Mouse (Mus musculus) kidney, embryonic 16.5 days (tissue): ENCODE measurements at regions not wholly inside any gene's neighbourhood (a gene's known extent, or its start where the extent isn't known, plus 50 kb on each side); places are given as distances from the start of the nearest gene placed in this dataset.

Experiments
- ATAC-seq: fragments of 200-750 bp; cut with Nextera tagmentation; 2 replicates; pipeline ENCODE4 v1.8.0; 2017; ENCODE audit warnings: moderate TSS enrichment; ENCODE audit not compliant: low FRiP score, low TSS enrichment
- H3K27ac ChIP-seq: fragments of 300-500 bp; sonication (generic); 2 replicates; pipeline ENCODE4 v1.5.1; 2014; ENCODE audit warnings: low read length
- H3K27me3 ChIP-seq: fragments of 300-500 bp; sonication (generic); 2 replicates; pipeline ENCODE4 v1.6.1; 2014; ENCODE audit warnings: low read length, control low read depth, mixed read lengths; ENCODE audit not compliant: insufficient read depth
- H3K36me3 ChIP-seq: fragments of 300-500 bp; sonication (generic); 2 replicates; pipeline ENCODE4 v1.6.1; 2014; ENCODE audit warnings: low read length, control low read depth, mixed read lengths; ENCODE audit not compliant: insufficient read depth
- H3K4me1 ChIP-seq: fragments of 300-500 bp; sonication (generic); 2 replicates; pipeline ENCODE4 v1.6.1; 2014; ENCODE audit warnings: low read length, control low read depth, mixed read lengths; ENCODE audit not compliant: insufficient read depth
- H3K4me2 ChIP-seq: fragments of 300-500 bp; sonication (generic); replicated peaks from 2 replicates; pipeline ENCODE4 v1.6.1; 2014; ENCODE audit warnings: low read depth, low read length
- H3K4me3 ChIP-seq: fragments of 300-500 bp; sonication (generic); 2 replicates; pipeline ENCODE4 v1.5.1; 2014; ENCODE audit warnings: mild to moderate bottlenecking, low read length
- H3K9ac ChIP-seq: fragments of 300-500 bp; sonication (generic); replicated peaks from 2 replicates; pipeline ENCODE4 v1.6.1; 2014; ENCODE audit warnings: low read length
- H3K9me3 ChIP-seq: fragments of 300-500 bp; sonication (generic); 2 replicates; pipeline ENCODE4 v1.6.1; 2016; ENCODE audit warnings: low read length, control low read depth
- WGBS: fragments of 180-500 bp; shearing (Covaris S2); extraction: QIAGEN DNeasy Blood & Tissue Kit; methylation state at CpG from one replicate; pipeline ENCODE4 v1.1.7; 2014; 5-methylcytosine and 5-hydroxymethylcytosine counted together

DNA sequence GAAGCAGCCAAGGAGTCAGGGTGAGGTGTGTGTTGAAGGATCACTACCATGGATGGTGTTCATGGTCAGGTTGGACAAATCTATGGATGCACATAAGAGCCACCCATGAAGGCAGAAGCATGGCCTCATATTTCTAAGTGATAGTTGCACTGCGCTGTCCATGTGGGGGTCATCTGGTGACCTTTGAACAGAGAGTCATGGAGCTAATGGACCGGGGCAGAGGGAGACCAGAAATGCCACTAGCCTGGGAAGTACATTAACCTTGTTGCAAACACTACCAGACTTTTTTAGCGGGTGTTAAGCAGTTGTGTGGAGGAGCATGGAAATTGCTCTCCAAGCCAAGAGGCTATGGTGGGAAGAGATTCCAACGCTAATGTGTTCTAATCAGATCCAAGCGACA is 190.1 kb upstream of the Prox1 start:
- no peak for ATAC-seq

GRCm38 (mm10) chr1:190357779-190358178 is 187.3 kb upstream of the Prox1 start:
- no peaks in the 10 kb centered on the region for H3K4me1 ChIP-seq
- no peak overlapping the region for H3K4me3 ChIP-seq
- H3K27me3 ChIP-seq: no peaks in the 10 kb centered on the region
- H3K27ac ChIP-seq: no peak overlapping the region
- ATAC-seq: peak; percentile 91
- H3K9ac ChIP-seq: no peak overlapping the region
- no peaks in the 10 kb centered on the region for H3K36me3 ChIP-seq
- WGBS: 60% methylated on average over 5 of the region's 5 CpGs
- no peaks in the 10 kb centered on the region for H3K9me3 ChIP-seq
- no peak overlapping the region for H3K4me2 ChIP-seq

More for the DNA sequence above, 190.1 kb upstream of the Prox1 start:
- H3K4me1 ChIP-seq: no peaks in the 10 kb centered on the region; the same call in 1 of the 2 replicates
- no peaks in the 10 kb centered on the region for H3K36me3 ChIP-seq
- H3K27me3 ChIP-seq: no peaks in the 10 kb centered on the region
- 59% methylated on average over 5 of the region's 5 CpGs for WGBS
- H3K27ac ChIP-seq: no peak overlapping the region
- no peak overlapping the region for H3K4me3 ChIP-seq
- H3K9me3 ChIP-seq: no peaks in the 10 kb centered on the region
- no peak overlapping the region for H3K9ac ChIP-seq
- no peak overlapping the region for H3K4me2 ChIP-seq

- Histone ChIP-seq H3K27me3 (no peaks in the 10 kb centered on the region), H3K9ac (no peak overlapping the region), H3K36me3 (no peaks in the 10 kb centered on the region), H3K4me1 (no peaks in the 10 kb centered on the region), H3K9me3 (no peaks in the 10 kb centered on the region), H3K27ac (no peak overlapping the region), H3K4me3 (no peak overlapping the region), H3K4me2 (no peak overlapping the region)
- 63% methylated on average over 5 of the region's 5 CpGs for WGBS
- no peak for ATAC-seq
Measured at GRCm38 (mm10) chr1:190347610-190348009, 177.1 kb upstream of the Prox1 start.

- 64% methylated on average over 8 of the region's 8 CpGs for WGBS
- no peak for ATAC-seq
- Histone ChIP-seq H3K27me3 (no peaks in the 10 kb centered on the region), H3K4me1 (no peaks in the 10 kb centered on the region), H3K27ac (no peak overlapping the region), H3K4me2 (no peak overlapping the region), H3K36me3 (no peaks in the 10 kb centered on the region), H3K4me3 (no peak overlapping the region), H3K9me3 (no peaks in the 10 kb centered on the region), H3K9ac (no peak overlapping the region)
Measured at GRCm38 (mm10) chr1:190340715-190341114, 170.2 kb upstream of the Prox1 start.

DNA sequence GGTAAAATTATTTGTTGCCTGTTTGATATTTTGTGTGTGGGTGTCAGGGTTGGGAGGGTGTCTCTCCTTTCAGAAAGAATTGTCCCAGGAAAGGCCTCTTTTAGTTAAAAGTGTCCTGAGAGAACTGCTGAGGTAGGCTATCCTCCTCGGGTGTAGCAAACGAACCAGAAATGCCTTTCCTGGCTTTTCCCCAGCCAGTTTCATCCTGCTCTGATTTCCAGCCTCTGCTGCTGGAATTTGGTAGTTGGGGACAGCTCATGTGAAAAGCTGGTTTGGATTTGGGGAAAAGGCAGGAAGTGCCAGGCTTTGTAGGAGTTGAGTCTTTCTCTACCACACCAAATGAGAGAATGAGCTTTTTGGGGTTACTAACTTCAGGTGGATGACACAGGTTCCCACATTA is 164.0 kb upstream of the Prox1 start:
- Histone ChIP-seq H3K27me3 (no peaks in the 10 kb centered on the region), H3K4me2 (no peak overlapping the region), H3K9me3 (no peaks in the 10 kb centered on the region), H3K4me1 (no peaks in the 10 kb centered on the region), H3K36me3 (no peaks in the 10 kb centered on the region), H3K4me3 (no peak overlapping the region), H3K27ac (no peak overlapping the region), H3K9ac (no peak overlapping the region)
- WGBS: 23% methylated on average over 2 of the region's 2 CpGs
- no peak for ATAC-seq

DNA sequence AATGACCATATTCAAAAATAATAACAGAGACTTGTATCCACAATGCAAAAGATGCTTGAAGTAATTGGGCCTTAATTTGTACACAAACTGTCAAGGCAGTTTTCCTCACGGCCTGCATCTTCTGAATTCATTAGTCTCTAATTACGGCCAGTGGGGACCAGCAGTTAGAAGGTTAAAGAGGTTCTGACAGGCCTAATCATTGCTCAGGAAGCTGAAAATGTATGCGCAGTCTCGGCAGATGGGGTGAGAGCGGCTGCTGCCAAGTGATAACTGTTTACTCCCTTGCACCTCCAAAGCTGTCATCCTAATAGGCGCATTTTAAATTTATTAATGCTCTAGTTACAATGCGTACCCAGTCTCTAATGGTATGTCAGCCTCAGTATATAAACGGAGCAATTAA is 163.5 kb upstream of the Prox1 start:
- no peaks in the 10 kb centered on the region for H3K27me3 ChIP-seq
- no peak overlapping the region for H3K4me3 ChIP-seq
- 48% methylated on average over 8 of the region's 8 CpGs for WGBS
- no peaks in the 10 kb centered on the region for H3K9me3 ChIP-seq
- no peak overlapping the region for H3K4me2 ChIP-seq
- no peak for ATAC-seq
- no peaks in the 10 kb centered on the region for H3K4me1 ChIP-seq
- no peaks in the 10 kb centered on the region for H3K36me3 ChIP-seq
- no peak overlapping the region for H3K27ac ChIP-seq
- H3K9ac ChIP-seq: no peak overlapping the region

GRCm38 (mm10) chr1:190332001-190332400 is 161.5 kb upstream of the Prox1 start:
- 60% methylated on average over 3 of the region's 3 CpGs for WGBS
- H3K4me1 ChIP-seq: no peaks in the 10 kb centered on the region
- no peaks in the 10 kb centered on the region for H3K9me3 ChIP-seq
- H3K27ac ChIP-seq: no peak overlapping the region
- no peak overlapping the region for H3K4me3 ChIP-seq
- no peaks in the 10 kb centered on the region for H3K36me3 ChIP-seq
- no peak for ATAC-seq
- no peak overlapping the region for H3K9ac ChIP-seq
- no peaks in the 10 kb centered on the region for H3K27me3 ChIP-seq
- H3K4me2 ChIP-seq: no peak overlapping the region

GRCm38 (mm10) chr1:190324562-190324961 is 154.0 kb upstream of the Prox1 start:
- Histone ChIP-seq H3K27ac (no peak overlapping the region), H3K9ac (no peak overlapping the region), H3K4me1 (no peaks in the 10 kb centered on the region), H3K9me3 (no peaks in the 10 kb centered on the region), H3K36me3 (no peaks in the 10 kb centered on the region), H3K27me3 (no peaks in the 10 kb centered on the region), H3K4me2 (no peak overlapping the region), H3K4me3 (no peak overlapping the region)
- no peak for ATAC-seq
- 79% methylated on average over 6 of the region's 6 CpGs for WGBS

DNA sequence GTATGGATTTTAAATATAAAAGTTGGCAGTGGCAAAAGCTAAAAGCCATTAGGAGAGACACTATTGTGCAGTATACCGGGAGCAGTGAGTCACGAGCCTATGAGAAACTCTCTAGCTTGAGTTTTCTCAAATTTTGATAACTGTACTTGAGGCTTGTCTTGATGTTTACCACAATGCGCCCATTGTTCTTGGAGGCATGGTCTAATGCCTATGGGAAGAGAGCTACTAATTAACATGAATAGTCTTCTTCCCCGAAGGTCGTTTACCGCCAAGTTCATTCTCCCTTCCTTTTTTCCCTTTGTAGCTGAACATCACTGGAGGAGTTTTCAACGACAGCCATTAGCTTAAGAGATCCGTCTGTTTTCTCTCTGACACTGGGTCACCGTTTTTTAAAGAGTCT is 153.2 kb upstream of the Prox1 start:
- Histone ChIP-seq H3K9me3 (no peaks in the 10 kb centered on the region), H3K4me1 (no peaks in the 10 kb centered on the region), H3K36me3 (no peaks in the 10 kb centered on the region), H3K9ac (no peak overlapping the region), H3K4me2 (no peak overlapping the region), H3K27me3 (no peaks in the 10 kb centered on the region), H3K4me3 (no peak overlapping the region), H3K27ac (no peak overlapping the region)
- ATAC-seq: no peak
- 54% methylated on average over 9 of the region's 9 CpGs for WGBS

GRCm38 (mm10) chr1:190316175-190316574 is 145.7 kb upstream of the Prox1 start:
- Histone ChIP-seq H3K9ac (no peak overlapping the region), H3K4me3 (no peak overlapping the region), H3K27ac (no peak overlapping the region), H3K4me2 (no peak overlapping the region), H3K4me1 (no peaks in the 10 kb centered on the region), H3K27me3 (no peaks in the 10 kb centered on the region), H3K9me3 (no peaks in the 10 kb centered on the region), H3K36me3 (no peaks in the 10 kb centered on the region)
- peak; percentile 80 for ATAC-seq
- WGBS: 53% methylated on average over 5 of the region's 5 CpGs

DNA sequence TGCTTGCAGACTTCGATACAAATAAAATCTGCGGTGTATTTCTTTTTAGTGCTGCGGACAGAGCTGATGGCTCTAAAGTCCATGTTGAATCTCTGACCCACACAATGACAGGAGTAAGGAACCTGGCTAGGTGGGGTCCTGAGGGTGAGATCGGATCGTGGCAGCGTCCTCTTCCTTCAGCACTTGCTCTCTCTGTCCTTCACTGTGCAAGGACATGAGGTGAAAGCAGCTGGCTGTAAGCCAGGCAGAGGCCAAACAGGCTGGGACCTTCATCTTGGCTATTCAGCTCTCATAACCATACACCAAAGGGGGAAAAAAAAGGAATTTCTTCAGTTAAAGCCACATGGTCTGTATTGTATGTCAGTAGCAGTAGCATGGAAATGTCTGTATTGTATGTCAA is 139.3 kb upstream of the Prox1 start:
- Histone ChIP-seq H3K27me3 (no peaks in the 10 kb centered on the region), H3K4me2 (no peak overlapping the region), H3K9ac (no peak overlapping the region), H3K4me1 (no peaks in the 10 kb centered on the region), H3K36me3 (no peaks in the 10 kb centered on the region), H3K27ac (no peak overlapping the region), H3K9me3 (no peaks in the 10 kb centered on the region), H3K4me3 (no peak overlapping the region)
- no peak for ATAC-seq
- 83% methylated on average over 6 of the region's 6 CpGs for whole genome bisulfite sequencing
